Mouse (Mus musculus): ENCODE results near the gene Rxylt1. TPM values are rescaled to one million over a fixed set of nuclear protein-coding genes. Genes with fewer than 3 reads are reported as not detected.

Rxylt1 gene
- polyA plus RNA-seq, 1 experiment: 1.5 TPM

DNA sequence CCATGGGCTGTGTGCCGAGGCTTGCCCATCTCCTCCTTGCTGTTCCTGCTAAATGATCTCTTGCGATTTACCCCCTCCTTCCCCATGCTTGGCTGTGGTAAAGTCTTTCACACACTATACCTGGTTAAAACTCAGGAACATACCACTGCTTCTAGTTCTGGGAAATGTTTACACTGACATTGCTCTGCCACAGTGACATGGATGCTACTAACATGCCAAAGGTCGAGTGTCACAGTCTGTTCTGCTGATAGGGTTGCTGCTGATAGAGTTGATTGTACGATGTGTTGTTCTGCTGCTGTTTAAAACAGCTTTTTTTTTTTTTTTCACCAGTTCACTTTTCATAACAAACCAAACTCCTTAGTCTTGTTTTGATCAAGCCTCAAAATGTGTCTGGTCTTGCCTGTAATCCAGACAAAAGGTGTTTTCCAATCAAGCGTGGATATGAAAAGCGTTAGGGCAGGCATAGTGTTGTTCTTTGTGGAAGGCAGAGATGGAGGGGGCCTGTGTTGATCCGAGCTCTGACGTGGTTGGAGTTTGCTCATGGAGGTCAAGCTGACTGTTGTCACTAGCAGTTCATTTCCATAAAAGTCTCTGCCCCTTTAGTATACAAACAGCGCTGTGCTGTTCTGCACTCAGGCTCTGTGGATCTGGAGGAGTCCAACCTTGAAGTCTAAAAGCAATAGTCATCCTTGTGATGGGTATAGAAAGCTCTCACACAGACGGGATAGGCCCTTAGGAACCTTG lies 8.9 kb upstream of the Rxylt1 start:
- Histone ChIP-seq H3K36me3 (ENCODE audit: control insufficient read depth, insufficient read depth, low read length) (no peaks in the 10 kb centered on the region), H3K4me1 (ENCODE audit: control insufficient read depth, insufficient read depth, insufficient read length) (no peaks in the 10 kb centered on the region), H3K27ac (ENCODE audit: insufficient read depth, low read length) (no peak overlapping the region), H3K4me3 (ENCODE audit: extremely low read depth, insufficient read depth, insufficient read length) (no peak overlapping the region), H3K27me3 (ENCODE audit: control insufficient read depth, insufficient read depth, low read length) (no peaks in the 10 kb centered on the region)
- WGBS: 83% methylated on average over 10 of the region's 10 CpGs
- no peak for TF ChIP-seq CTCF (IDR thresholded peaks at IDR 0.05; ENCODE audit: extremely low read depth, insufficient read depth, insufficient read length, insufficient replicate concordance)
- TF ChIP-seq POLR2A (IDR thresholded peaks at IDR 0.05; ENCODE audit: low read depth, low read length): no peak
- DNase-seq (ENCODE audit: low read depth in 1 of 2, low spot score in 2 of 2): no peak

DNA sequence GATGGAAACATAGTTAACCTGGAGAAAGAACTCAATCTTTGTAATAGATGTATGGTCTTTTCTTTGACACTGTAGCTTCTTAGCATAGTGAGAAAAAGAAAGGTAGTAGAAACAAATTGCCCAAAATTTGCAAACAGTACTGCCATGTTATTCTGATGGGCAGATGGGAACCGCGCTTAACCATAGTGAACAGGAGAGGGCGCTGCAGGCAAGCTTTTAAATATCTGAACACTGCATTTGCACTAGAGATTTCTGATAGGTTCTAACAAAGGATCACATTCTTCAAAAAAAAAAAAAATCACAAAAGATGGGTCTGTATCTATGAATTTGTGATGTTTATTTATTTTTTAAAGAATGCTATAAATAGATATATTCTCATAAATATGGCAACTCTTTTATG lies 8.2 kb upstream of the Rxylt1 start:
- no peaks in the 10 kb centered on the region for H3K36me3 ChIP-seq (ENCODE audit: control insufficient read depth, insufficient read depth, low read length)
- no peak overlapping the region for H3K27ac ChIP-seq (ENCODE audit: insufficient read depth, low read length)
- no peaks in the 10 kb centered on the region for H3K4me1 ChIP-seq (ENCODE audit: control insufficient read depth, insufficient read depth, insufficient read length)
- DNase-seq (ENCODE audit: low read depth in 1 of 2, low spot score in 2 of 2): peak; percentile 10 to 17
- WGBS: 0% methylated on average over 3 of the region's 3 CpGs
- no peak overlapping the region for H3K4me3 ChIP-seq (ENCODE audit: extremely low read depth, insufficient read depth, insufficient read length)
- TF ChIP-seq CTCF (IDR thresholded peaks at IDR 0.05; ENCODE audit: extremely low read depth, insufficient read depth, insufficient read length, insufficient replicate concordance): peak; percentile 56; the same call in 1 of the 2 replicates
- no peak for TF ChIP-seq POLR2A (IDR thresholded peaks at IDR 0.05; ENCODE audit: low read depth, low read length)
- H3K27me3 ChIP-seq (ENCODE audit: control insufficient read depth, insufficient read depth, low read length): no peaks in the 10 kb centered on the region

DNA sequence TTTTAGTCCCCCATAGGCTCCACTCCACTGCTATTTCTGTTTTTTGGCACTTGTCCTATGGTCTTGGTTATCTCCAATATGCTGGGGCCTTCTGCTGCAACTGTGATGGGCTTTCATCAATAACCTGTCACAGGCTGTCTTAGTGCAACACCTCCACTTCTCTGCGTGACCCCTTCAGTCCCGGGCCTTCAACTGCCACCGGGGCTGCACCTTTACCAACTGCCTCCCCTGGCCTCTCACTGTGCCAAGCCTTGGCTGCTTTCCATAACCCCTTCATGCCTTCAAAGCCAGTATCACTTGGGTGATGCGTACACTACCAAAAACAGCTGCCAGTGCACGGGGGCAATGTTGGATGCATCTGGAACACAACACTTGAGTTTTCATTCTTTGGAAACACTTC lies 5.5 kb upstream of the Rxylt1 start:
- TF ChIP-seq POLR2A (IDR thresholded peaks at IDR 0.05; ENCODE audit: low read depth, low read length) (no peak), CTCF (IDR thresholded peaks at IDR 0.05; ENCODE audit: extremely low read depth, insufficient read depth, insufficient read length, insufficient replicate concordance) (no peak)
- no peak for DNase-seq (ENCODE audit: low read depth in 1 of 2, low spot score in 2 of 2)
- WGBS: 70% methylated on average over 5 of the region's 5 CpGs

DNA sequence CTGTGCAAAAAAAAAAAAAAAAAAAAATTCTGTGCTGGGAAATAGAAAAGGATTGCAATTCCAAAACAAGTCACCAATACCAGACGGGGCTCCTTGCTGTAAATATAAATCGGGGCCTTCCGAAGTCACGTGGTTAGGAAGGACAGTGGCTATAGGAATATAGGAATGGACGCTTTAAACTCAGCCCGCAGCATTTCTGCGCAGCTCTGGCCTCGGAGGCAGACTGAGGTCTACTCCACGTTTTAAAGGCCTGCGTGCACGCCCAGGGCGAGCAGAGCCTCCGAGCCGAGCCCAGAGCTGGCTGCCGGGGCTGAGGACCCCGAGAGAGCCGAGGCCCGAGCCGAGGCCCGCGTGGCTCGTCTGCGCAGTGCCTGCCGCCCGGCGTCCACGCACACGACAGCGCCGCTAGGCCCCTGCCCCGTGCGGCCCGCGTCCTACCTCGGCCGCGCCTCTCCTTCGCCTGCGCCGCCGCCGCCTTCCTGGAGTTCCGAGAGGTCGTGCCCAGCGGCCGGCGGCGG lies 650 bp downstream of the Rxylt1 start:
- Histone ChIP-seq H3K36me3 (ENCODE audit: control insufficient read depth, insufficient read depth, low read length) (no peaks in the 10 kb centered on the region), H3K27ac (ENCODE audit: insufficient read depth, low read length) (peak overlapping the region; percentile 35; the same call in 1 of the 2 replicates), H3K4me3 (ENCODE audit: extremely low read depth, insufficient read depth, insufficient read length) (peak overlapping the region; percentile 73), H3K4me1 (ENCODE audit: control insufficient read depth, insufficient read depth, insufficient read length) (no peaks in the 10 kb centered on the region), H3K27me3 (ENCODE audit: control insufficient read depth, insufficient read depth, low read length) (no peaks in the 10 kb centered on the region)
- TF ChIP-seq POLR2A (IDR thresholded peaks at IDR 0.05; ENCODE audit: low read depth, low read length) (no peak), CTCF (IDR thresholded peaks at IDR 0.05; ENCODE audit: extremely low read depth, insufficient read depth, insufficient read length, insufficient replicate concordance) (no peak)
- peak in 1 of 2 experiments; percentile 5 for DNase-seq (ENCODE audit: low read depth in 1 of 2, low spot score in 2 of 2)
- WGBS: under 1% methylated on average over 48 of the region's 48 CpGs

More for the DNA sequence above, 5.5 kb upstream of the Rxylt1 start:
- Histone ChIP-seq H3K4me3 (ENCODE audit: extremely low read depth, insufficient read depth, insufficient read length) (no peak overlapping the region), H3K27ac (ENCODE audit: insufficient read depth, low read length) (no peak overlapping the region), H3K4me1 (ENCODE audit: control insufficient read depth, insufficient read depth, insufficient read length) (no peaks in the 10 kb centered on the region), H3K36me3 (ENCODE audit: control insufficient read depth, insufficient read depth, low read length) (no peaks in the 10 kb centered on the region), H3K27me3 (ENCODE audit: control insufficient read depth, insufficient read depth, low read length) (no peaks in the 10 kb centered on the region)

DNA sequence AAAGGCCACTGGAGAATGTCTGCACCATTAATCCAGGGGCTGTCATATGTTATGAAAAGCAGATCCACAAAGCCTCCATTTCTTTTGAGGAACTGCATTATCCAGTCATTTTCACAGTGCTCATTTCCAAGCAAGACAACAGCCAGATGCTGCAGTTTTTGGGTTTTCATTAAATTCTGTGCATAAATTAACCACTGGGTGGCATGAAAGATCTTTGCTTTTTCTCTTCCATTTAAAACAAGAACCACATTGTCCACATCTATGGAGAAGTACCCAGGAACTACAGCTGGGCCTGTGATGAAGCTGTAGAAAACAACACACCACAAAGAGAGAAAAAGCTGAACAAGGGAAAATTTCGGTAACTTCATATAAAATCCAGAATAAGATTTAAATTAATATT lies 6.7 kb downstream of the Rxylt1 start:
- H3K27me3 ChIP-seq (ENCODE audit: control insufficient read depth, insufficient read depth, low read length): no peaks in the 10 kb centered on the region
- DNase-seq (ENCODE audit: low read depth in 1 of 2, low spot score in 2 of 2): no peak
- H3K4me1 ChIP-seq (ENCODE audit: control insufficient read depth, insufficient read depth, insufficient read length): no peaks in the 10 kb centered on the region
- H3K36me3 ChIP-seq (ENCODE audit: control insufficient read depth, insufficient read depth, low read length): peaks cover 5% of the 10 kb centered on the region
- H3K27ac ChIP-seq (ENCODE audit: insufficient read depth, low read length): no peak overlapping the region
- 92% methylated on average over 1 of the region's 1 CpGs for WGBS
- H3K4me3 ChIP-seq (ENCODE audit: extremely low read depth, insufficient read depth, insufficient read length): no peak overlapping the region
- TF ChIP-seq CTCF (IDR thresholded peaks at IDR 0.05; ENCODE audit: extremely low read depth, insufficient read depth, insufficient read length, insufficient replicate concordance) (no peak), POLR2A (IDR thresholded peaks at IDR 0.05; ENCODE audit: low read depth, low read length) (no peak)

DNA sequence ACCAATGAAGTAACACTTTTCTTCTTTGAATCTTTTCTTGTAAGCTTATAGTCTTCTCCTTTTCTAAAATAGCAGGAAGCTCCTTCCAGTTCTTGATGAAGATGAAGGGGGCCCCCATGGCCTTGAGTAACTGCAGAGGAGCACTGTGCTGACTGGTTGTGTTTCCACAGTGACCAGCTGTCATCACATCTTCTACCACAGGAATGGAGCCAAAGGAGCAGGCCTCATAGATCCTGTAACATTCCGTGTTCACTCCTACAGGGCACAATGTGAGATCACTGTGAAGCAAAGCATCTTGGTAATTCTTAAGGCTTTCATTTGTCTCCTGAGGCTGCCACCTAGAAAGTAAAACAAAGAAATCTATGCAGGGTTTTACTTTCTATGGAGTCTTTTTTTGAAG lies 15.8 kb downstream of the Rxylt1 start:
- TF ChIP-seq CTCF (IDR thresholded peaks at IDR 0.05; ENCODE audit: extremely low read depth, insufficient read depth, insufficient read length, insufficient replicate concordance) (no peak), POLR2A (IDR thresholded peaks at IDR 0.05; ENCODE audit: low read depth, low read length) (no peak)
- Histone ChIP-seq H3K4me1 (ENCODE audit: control insufficient read depth, insufficient read depth, insufficient read length) (no peaks in the 10 kb centered on the region), H3K27me3 (ENCODE audit: control insufficient read depth, insufficient read depth, low read length) (no peaks in the 10 kb centered on the region), H3K36me3 (ENCODE audit: control insufficient read depth, insufficient read depth, low read length) (no peaks in the 10 kb centered on the region), H3K27ac (ENCODE audit: insufficient read depth, low read length) (no peak overlapping the region), H3K4me3 (ENCODE audit: extremely low read depth, insufficient read depth, insufficient read length) (no peak overlapping the region)
- WGBS: 96% methylated on average over 1 of the region's 1 CpGs
- DNase-seq (ENCODE audit: low read depth in 1 of 2, low spot score in 2 of 2): no peak

DNA sequence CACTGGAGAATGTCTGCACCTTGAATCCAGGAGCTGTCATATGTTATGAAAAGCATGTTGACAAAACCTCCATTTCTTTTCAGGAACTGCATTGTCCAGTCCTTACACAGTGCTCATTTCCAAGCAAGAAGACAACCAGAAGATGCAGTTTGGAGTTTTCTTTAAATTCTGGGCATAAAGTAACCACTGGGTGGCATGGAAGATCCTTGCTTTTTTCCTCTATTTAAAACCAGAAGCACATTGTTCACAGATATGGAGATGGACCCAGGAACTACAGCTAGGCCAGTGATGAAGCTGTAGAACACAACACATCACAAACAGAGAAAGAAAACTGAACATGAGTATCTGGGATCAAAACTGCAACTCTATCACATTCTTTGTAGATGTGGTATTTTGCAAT lies 28.0 kb downstream of the Rxylt1 start:
- no peak for TF ChIP-seq CTCF (IDR thresholded peaks at IDR 0.05; ENCODE audit: extremely low read depth, insufficient read depth, insufficient read length, insufficient replicate concordance)
- no peak for TF ChIP-seq POLR2A (IDR thresholded peaks at IDR 0.05; ENCODE audit: low read depth, low read length)
- H3K27ac ChIP-seq (ENCODE audit: insufficient read depth, low read length): no peak overlapping the region
- no peak for DNase-seq (ENCODE audit: low read depth in 1 of 2, low spot score in 2 of 2)
- H3K4me1 ChIP-seq (ENCODE audit: control insufficient read depth, insufficient read depth, insufficient read length): no peaks in the 10 kb centered on the region
- no peaks in the 10 kb centered on the region for H3K36me3 ChIP-seq (ENCODE audit: control insufficient read depth, insufficient read depth, low read length)
- H3K4me3 ChIP-seq (ENCODE audit: extremely low read depth, insufficient read depth, insufficient read length): no peak overlapping the region
- no peaks in the 10 kb centered on the region for H3K27me3 ChIP-seq (ENCODE audit: control insufficient read depth, insufficient read depth, low read length)
